Mouse (Mus musculus): ENCODE measurements around the gene 4930518I15Rik.
A peak's percentile ranks its signal among the peaks of the same experiment; 100 is the strongest.
"Not testable (repeated sequence)": the region's sequence is repeated elsewhere in the genome, so short reads cannot be mapped to it uniquely, and the experiment has no call there.

Gene 4930518I15Rik

DNA sequence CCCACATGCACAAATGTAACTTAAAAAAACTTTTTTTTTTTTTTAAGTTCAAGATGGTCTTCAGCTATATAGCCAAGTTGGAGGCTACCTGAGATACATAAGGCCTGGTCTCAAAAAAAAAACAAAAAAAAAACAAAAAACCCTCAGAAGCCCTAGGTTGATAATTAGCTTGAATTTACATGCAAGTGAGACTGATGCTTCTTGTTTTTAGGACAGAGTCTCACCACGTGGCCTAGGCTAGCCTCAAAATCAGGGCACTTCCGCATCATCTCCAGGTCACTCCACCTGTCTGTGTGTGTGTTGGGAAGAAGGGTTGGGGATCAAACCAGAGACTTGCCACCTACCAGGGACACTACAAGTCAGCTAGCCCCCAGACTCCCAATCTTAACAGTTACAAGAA lies at the start of gene 4930518I15Rik:
Gene 4930518I15Rik (minus strand): TSS at position 112 of the 400 bp plus-strand sequence.
- no peak for DNase-seq (ENCODE audit: low spot score)

DNA sequence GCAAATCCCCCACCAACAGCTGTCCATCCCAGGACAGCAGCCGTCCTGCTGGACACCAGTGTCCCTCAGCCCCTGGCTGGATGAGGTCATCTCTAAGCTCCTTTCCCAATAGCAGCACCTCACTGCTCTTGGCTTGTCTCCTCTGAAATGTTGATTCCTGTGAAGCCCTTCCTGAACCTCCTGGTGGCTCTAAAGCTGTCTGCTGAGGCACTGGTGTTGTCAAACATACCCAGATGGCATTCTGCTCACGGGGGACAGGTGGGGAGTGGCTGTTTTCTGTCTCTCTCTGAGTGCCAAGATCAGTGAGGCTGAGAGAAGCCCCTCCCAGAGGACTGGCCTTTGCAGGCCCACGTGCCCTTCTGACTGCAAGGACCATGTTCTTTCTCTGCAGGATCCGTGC lies 48.2 kb upstream of the 4930518I15Rik start:
- DNase-seq (ENCODE audit: low spot score): not testable (repeated sequence)

DNA sequence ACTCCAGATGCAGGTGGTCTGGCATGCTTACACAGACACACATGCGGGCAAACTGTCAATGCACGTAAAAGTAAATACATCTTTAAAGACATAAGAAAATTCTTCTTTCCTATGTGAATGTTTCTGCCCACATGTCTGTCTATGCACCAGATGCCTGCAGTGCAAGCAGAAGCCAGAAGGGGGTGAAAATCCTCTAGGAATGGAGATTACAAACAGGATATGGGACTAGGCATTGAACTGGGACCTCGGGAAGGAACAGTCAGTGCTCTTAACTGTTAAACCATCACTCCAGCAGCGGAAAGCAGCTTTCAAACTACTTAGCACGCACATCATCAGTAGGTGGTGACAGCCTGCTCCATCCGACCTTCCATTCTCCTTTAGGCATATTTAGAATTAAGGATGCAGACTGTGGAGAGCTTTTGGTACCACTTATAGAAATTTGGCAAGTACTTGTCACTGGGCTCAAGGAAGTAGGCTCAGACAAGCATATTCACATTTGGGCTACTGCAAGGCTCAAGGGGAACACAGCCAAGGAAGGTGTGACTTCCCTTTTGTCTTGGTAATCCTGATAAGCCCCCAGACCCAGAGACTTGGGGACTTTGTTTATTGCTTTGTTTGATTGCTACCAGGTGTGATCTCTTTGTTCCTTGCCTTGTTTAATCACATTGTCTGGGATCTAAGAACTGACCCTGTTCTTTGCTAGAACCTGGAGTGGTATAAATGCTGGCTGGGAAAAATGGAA lies 47.4 kb upstream of the 4930518I15Rik start:
- peak; percentile 61 for DNase-seq (ENCODE audit: low spot score)

DNA sequence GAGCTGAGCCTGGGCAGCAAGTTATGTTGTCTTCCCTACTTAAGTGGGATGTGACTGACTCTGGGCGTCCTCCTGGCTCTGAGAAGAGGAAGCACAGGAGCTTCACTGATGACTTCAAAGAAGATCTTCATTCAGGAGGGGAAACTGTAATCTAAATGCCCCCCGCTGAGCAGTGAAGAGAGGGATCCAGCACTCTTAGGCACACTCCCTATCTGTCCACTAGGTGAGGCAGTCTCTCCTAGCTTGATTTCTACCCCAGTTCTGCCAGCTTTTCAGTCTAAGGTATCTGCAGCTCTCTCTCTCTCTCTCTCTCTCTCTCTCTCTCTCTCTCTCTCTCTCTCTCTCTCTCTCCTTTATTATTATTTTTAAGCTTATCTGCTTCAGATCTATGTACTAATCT lies 45.6 kb upstream of the 4930518I15Rik start:
- DNase-seq (ENCODE audit: low spot score): no peak

DNA sequence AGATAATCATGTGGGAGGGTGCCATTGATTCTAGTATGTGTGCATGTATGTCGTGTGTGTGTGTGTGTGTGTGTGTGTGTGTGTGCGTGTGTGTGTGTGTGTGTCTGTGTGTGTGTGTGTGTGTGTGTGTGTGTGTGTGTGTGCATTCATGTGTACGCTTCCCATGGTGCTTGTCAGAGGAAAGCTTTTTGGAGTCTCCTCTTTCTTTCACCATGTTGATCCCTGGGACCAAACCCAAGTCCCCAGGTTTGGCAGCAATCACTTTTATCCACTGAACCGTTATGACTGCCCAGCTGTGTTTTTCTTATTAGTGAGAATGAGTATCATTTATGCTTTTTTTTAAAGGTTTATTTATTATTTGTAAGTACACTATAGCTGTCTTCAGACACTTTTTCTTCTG lies 44.7 kb upstream of the 4930518I15Rik start:
- not testable (repeated sequence) for DNase-seq (ENCODE audit: low spot score)

DNA sequence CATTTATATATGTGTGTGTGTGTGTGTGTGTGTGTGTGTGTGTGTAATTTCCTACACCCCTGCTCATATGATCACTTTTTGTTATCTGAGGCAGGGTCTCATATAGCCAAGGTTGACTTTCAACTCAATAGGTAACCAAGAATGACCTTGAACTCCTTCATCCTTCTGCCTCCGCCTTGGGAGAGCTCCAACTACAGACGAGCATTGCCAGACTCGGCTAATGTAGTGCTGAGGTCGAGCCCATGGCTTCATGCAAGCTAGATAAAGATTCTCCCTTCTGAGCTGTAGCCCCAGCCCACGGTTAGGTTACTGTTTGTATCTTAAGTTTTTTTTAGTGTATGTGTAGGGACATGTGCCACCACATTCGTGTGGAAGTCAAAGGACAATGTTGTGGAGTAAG lies 44.1 kb upstream of the 4930518I15Rik start:
- no peak for DNase-seq (ENCODE audit: low spot score)

DNA sequence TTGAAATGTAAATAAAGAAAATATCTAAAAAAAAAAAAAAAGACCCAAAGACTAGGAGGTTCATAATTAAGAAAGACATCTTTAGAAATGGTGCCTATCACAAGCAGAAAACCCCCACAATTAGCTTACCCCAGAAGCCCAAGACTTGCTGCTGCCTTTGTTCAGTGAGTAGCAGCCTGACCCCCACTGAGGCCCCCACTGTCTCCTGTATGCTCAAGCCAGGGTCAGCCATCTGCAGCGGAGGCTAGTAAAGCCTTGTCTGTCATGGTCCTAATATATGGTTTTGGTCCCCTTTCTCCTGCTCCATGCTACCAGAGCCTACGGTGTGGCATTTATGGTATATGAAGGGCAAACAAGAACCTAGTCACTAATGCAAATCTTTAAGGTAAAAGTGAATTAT lies 43.6 kb upstream of the 4930518I15Rik start:
- no peak for DNase-seq (ENCODE audit: low spot score)

DNA sequence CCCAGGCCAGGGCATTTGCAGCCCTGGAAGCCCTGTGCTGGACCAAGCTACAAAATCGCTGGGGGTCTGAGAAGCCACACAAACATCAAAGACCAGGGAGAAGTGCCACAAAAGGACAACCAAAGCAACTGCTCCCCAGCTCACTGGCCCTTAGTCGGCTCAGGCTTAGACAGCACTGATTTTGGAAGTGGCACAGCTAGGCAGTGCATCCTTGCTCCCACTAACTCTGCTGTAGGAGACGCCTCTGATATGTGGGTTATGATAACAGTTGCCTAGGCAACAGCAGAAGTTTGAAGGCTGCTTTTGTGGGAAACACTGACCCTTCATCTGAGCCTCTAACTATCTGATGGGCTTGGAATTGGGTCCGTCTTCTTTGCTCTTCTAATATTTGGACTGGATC lies 41.4 kb upstream of the 4930518I15Rik start:
- DNase-seq (ENCODE audit: low spot score): no peak

DNA sequence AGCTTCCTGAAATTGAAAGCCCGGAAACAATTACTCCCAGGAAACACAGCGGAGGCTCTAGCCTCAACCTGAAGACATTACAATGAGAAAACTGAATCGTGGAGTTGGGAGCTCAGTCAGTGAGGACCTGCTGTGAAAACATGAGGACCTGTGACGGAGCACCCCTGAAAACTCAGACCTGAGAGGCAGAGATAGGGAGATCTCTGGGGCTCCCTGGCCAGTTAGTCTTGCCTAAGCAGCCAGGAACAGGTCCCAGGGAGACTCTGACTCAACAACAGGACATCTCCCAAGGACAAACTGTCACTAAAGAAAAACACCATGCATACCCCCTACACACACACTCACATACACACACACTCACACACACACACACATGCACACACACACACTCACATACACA lies 40.6 kb upstream of the 4930518I15Rik start:
- no peak for DNase-seq (ENCODE audit: low spot score)

DNA sequence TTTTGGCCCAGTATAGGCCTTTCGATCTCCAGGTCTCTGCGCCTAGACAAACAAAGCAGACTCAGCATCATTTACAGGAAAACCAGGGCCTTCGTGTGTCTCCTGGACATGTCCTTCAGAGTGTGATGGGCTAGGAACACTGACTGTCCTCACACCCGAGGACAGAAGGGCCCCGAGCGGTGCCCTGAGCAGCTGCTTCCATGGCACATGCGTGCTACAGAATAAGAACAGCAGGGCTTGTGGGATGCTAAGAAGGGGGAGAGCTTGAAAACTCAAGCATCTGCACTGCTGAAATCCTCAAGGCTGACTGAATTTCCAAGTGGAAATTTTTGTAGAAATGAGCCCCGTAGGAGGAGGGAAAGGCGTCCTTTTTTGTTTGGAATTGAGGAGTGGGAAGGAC lies 39.3 kb upstream of the 4930518I15Rik start:
- no peak for DNase-seq (ENCODE audit: low spot score)

DNA sequence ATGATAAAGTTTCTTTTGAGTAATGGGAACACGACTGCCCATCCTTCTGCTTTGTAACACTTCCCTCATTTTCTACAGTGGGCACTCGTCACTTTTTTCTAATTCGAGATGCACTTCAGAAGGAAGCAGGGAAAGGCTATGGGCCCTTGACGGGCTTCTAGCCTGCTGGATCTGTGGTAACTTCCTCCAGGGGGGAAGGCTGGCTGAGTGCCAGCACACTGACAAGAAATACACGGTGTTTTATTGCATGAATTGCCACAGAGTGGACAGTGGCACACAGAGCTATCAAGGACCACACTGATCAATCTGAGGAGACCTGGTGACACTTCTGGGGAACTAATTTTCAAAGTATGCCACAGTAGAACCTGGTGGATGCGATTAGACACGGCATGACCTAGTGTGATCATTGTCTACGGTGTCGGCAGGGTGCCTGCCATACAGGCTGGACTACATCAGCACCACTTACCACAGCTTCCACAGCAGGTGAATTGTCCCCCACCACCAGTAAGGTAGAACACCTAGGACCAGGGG lies 38.7 kb upstream of the 4930518I15Rik start:
- DNase-seq (ENCODE audit: low spot score): no peak

DNA sequence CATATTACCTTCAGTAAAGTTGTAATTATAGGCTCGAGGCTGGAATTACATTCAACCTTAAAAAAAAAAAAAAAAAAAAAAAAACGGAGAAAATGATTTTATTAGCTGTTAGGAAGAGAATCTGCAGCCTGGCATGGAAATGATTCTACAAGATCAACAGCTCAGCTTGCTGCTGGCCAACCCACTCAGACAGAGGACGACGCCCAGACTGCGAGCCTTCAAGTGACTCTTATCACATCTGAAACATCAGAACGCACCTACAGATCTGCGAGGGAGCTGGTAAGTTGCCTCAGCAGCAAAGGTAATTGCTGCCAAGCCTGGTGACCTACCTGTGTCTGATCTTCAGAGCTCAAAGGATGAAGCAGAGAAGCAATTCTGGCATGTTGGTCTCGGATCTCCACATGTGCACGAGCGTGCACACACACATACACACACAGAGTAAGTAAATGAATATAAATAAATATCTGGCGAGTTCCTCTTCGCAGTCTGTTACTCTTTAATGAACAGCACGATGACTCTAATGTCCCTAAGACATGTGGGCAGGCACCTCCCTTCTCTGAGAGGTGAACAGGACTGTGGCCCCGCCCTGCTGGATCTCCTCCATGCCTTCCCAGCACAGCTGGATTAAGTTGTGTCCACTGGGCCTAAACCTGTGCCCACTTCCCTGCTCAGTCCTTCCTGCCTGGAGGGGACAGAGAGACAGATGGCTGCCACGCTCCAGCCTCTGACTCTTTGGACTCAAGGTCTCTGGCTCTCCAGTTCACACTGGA lies 36.9 kb upstream of the 4930518I15Rik start:
- DNase-seq (ENCODE audit: low spot score): no peak

DNA sequence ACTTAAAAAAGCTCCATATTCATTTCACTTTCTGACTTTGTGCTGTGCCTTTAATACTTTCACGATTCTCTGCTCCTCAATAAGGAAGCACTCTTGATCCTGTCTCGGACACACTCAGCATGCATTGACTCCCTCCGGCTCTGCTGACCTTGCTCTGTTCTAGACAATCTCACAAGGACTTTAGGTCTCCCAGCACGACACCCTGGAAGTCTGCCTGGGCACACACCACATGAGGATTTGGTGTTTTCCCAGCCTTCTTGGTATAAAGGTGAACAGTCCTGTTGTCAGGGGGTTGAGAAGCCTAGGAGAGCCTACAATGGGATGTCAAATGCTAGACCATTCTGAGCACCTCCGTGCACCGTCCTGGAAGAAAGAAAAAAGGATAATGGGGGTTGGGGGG lies 35.1 kb upstream of the 4930518I15Rik start:
- DNase-seq (ENCODE audit: low spot score): no peak

DNA sequence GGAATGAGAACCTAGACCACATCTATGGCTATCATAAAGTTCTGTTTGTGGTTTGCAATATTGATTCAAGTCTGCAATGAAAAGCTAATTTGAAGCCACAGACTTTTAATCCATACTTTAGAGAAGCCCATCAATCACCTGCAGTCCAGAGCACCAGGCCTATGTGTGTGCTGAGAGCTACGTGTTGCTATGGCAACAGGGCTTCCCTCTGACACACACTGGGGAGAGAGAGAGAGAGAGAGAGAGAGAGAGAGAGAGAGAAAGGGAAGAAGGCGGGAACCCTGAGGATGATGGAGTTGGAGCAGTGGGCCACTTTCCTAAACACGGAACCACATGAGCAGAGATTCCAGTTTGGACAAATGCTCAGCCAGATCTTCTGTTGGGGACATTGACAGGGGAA lies 34.5 kb upstream of the 4930518I15Rik start:
- DNase-seq (ENCODE audit: low spot score): no peak

DNA sequence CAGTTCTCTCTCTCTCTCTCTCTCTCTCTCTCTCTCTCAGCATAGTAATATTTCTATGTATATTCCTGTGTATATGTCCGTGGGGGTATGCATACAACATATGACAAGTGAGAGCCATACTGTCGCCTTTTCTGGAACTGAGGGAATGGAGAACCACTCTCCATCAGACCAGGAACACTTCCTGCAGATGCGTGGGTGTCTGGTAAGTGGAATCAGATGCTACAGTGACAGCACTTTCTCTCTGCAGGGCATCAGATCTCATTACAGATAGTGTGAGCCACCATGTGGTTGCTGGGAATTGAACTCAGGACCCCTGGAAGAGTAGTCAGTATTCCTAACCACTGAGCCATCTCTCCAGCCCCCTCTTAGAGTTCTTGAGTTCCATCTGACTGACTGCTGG lies 30.7 kb upstream of the 4930518I15Rik start:
- DNase-seq (ENCODE audit: low spot score): no peak

DNA sequence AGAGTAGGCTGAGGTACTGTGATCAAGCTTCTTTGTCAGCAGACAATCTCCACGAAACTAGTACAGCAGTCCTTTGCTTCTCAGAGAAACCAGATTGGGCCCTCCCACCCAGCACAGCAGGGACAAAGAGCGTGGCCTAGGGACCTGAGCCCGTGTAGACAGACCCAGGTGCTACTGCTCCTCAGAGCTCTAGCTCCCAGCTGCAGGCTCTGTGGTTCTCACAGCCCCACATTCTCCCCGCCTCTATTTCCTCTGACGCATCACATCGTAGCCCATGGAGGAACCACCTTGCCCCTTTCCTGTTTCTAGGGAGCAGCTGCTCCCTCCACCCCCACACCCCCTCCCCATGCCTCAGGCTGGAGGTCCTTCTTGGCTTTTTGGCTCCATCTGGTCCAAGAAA lies 29.3 kb upstream of the 4930518I15Rik start, which contains the start of gene Sla2:
Gene Sla2 (minus strand): TSS at position 176 of the 400 bp plus-strand sequence.
- no peak for DNase-seq (ENCODE audit: low spot score)

DNA sequence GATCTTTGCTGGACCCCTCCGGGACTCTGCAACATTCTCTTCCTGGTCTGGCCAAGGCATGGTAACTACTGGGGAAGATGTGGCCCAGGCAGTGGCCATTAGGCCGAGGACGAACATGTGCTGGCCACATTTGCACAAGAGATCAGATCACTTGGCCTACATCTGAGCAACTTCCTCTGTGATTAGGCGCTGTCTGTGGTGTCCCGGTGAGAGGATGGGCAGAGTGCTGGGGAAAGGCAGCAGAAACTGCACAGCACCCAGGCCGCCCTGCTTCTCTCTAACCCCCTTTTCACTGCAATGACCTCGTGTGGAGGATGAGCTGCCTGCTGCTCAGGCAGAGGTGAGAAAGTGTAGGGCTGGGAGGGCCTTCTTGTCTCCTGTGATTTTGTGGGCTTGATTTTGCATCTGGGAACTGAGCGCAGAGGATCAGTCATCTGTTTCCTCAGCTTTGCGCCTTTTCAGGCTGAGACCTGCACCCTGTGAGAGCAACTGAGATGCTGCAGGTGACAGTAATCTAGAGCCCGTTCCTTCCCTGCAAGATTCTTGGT lies 28.4 kb upstream of the 4930518I15Rik start:
- DNase-seq (ENCODE audit: low spot score): no peak

DNA sequence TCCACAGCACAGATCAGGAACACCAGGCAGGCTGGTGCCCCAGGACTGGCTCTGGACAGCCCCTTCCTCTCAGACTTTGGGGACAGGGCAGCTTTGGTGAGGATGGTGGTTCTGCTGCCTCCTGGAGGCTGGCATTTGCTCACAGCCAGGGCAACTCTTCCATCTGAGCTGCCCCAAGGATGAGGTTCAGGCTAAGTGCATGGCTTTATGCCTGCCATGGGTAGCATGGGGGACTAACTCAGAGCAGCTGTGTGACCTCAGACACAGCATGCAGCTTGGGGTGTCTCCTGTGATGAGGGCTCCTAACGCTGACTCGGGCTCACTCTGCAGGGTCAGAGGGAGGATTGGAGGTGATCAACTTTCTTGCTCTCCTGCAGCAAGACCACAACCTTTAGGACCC lies 27.9 kb upstream of the 4930518I15Rik start:
- DNase-seq (ENCODE audit: low spot score): not testable (repeated sequence)

DNA sequence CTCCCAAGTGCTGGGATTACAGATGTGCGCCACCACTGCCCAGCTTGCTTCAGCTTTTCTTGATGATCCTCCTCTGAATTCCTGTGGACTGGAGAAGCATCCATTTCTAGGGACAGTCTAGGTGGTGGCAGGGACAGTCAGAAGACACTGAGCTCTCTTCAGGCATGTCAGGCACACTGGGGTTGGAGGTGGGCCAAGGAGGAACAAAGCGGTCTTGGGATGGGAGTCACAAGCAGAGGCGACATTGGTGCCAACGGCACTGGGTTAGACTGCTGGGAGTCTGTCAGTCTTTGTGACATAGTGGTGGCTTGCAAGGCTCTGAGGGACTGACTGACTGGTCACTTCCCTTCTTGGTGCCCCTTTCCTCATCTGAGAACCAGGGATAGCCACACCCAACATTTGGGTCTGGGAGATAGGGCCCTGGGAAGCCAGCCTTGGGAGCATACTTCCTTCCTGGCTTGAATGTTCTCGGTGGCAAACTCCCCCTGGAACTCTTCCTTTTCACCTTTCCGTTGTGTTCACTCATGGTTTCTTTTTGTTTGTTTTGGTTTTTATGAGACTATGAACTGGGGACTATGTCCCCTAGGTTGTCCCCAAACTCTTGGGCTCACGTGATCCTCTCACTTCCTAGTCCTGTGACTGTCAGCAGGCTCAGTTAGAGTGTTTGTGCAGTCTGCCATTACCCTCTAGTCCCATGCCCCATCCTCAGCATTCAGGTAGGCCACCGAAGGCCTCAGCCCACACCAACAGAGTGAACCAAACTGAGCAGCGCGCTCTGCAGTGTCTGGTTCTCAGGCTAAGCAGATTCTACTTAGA lies 26.9 kb upstream of the 4930518I15Rik start:
- no peak for DNase-seq (ENCODE audit: low spot score)

DNA sequence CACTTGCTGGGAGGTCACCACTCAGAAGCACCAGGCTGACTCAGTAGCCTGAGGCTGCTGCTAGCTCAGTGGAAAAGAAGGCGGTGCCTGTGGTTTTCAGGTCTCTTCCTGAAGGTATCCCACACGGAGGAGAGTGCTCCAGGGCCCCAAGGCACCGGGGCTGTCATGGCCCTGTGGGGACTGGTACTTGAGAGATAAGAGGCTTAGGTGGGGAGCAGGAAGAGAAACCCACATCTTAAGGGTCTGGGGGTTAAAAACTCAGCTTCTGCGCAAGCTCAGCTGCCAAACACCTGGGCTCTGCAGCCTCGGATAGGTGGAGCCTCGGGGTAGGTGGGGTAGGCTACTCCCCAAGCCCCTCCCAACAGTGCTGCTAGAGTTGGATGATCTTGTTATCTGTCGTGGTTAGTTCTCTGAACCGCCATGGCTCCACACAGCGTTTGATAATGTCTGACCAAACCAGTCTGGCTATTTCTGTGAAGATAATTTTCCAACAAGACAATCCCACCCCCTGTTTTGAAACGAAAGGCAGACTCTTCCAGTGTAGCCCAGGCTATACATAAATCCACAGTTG lies 24.8 kb upstream of the 4930518I15Rik start:
- DNase-seq (ENCODE audit: low spot score): no peak

DNA sequence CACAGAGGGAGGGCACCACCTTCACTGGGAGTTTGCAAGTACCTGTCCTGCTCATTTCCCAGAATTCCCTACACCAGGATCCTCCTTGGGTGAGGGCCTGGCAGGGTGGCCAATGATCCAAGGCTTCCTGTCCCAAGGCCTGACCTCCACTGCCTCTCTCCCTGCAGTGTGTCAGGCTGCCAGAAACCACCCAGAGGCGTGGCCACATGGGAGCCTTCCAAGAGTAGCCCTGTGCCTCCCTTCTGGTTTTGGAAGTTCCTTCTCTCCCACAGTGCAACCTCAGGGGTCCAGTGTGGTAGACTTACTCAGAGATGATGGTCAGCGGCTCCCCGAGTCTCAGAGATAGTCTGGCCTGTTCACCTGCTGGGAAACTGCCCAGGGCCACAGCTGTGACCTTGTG lies 21.8 kb upstream of the 4930518I15Rik start:
- DNase-seq (ENCODE audit: low spot score): peak; percentile 9

DNA sequence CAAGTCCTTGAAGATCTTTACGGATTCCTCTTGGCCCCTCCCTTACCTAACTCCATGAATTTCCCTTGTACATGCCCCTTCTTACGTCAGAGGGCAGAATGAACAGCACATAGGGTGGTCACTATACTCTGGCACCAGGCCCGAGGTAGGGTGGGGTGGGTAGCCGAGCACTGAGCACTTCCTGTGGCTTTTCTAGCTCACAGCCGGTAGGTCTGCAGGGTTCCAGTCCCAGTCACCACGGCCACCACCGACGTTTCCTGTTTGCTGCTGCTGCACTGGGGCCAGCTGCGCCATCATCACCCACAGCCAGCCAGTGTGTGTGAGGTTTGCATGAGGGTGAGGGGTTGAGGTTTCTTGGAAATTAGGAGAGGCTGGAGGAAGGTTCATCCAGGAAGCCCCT lies 20.0 kb upstream of the 4930518I15Rik start:
- no peak for DNase-seq (ENCODE audit: low spot score)

Data from ovary, postnatal 14 days (tissue).